Mouse (Mus musculus) midbrain, embryonic 15.5 days (tissue): ENCODE data around the gene F830045P16Rik. TPM values are rescaled to one million over a fixed set of nuclear protein-coding genes. Genes with fewer than 3 reads are reported as not detected.
A peak's percentile ranks its signal among the peaks of the same experiment; 100 is the strongest.

Experiments
- ATAC-seq: fragments of 200-750 bp; cut with Nextera tagmentation; replicated peaks from 2 replicates; pipeline ENCODE4 v1.8.0; 2017; ENCODE audit warnings: moderate TSS enrichment
- H3K27ac ChIP-seq: fragments of 300-500 bp; sonication (generic); 2 replicates; pipeline ENCODE4 v1.5.1; 2015; ENCODE audit warnings: mild to moderate bottlenecking, inconsistent platforms
- H3K27me3 ChIP-seq: fragments of 300-500 bp; sonication (generic); replicated peaks from 2 replicates; pipeline ENCODE4 v1.6.1; 2015; ENCODE audit warnings: inconsistent platforms
- H3K36me3 ChIP-seq: fragments of 300-500 bp; sonication (generic); replicated peaks from 2 replicates; pipeline ENCODE4 v1.6.1; 2015; ENCODE audit warnings: inconsistent platforms
- H3K4me1 ChIP-seq: fragments of 300-500 bp; sonication (generic); 2 replicates; pipeline ENCODE4 v1.6.1; 2015; ENCODE audit warnings: inconsistent platforms
- H3K4me2 ChIP-seq: fragments of 300-500 bp; sonication (generic); 2 replicates; pipeline ENCODE4 v1.6.1; 2015; ENCODE audit warnings: inconsistent platforms, mild to moderate bottlenecking, moderate library complexity
- H3K4me3 ChIP-seq: fragments of 300-500 bp; sonication (generic); 2 replicates; pipeline ENCODE4 v1.5.1; 2015; ENCODE audit warnings: mild to moderate bottlenecking, inconsistent platforms
- H3K9ac ChIP-seq: fragments of 300-500 bp; sonication (generic); 2 replicates; pipeline ENCODE4 v1.6.1; 2015; ENCODE audit warnings: mild to moderate bottlenecking, inconsistent platforms
- H3K9me3 ChIP-seq: fragments of 300-500 bp; sonication (generic); 2 replicates; pipeline ENCODE4 v1.6.1; 2016; ENCODE audit warnings: inconsistent platforms
- WGBS: fragments of 180-500 bp; shearing (Covaris S2); methylation state at CpG from one replicate; pipeline ENCODE4 v1.1.7; 2015; ENCODE audit warnings: mixed read lengths; 5-methylcytosine and 5-hydroxymethylcytosine counted together
- polyA plus RNA-seq: library from polyadenylated mRNA; unstranded; fragments of >200 nt; fragmentation: Nextera tagmentation; extraction: Ambion mirVana; gene quantifications from 2 replicates; pipeline ENCODE4 v1.2.1, GENCODE M21; 2015

Gene F830045P16Rik
- polyA plus RNA-seq, 1 experiment from 2014 or later, result not detected

- 91% methylated on average over 10 of the region's 10 CpGs for WGBS
- ATAC-seq, result no peak
Measured at GRCm38 (mm10) chr2:129420897-129421561, 115.4 kb downstream of the F830045P16Rik start.

GRCm38 (mm10) chr2:129419361-129419880, 117.0 kb downstream of the F830045P16Rik start:
- no peak overlapping the region for H3K9ac ChIP-seq
- no peak overlapping the region for H3K27ac ChIP-seq
- no peak overlapping the region for H3K4me3 ChIP-seq
- H3K27me3 ChIP-seq, result no peaks in the 10 kb centered on the region
- 86% methylated on average over 3 of the region's 3 CpGs for WGBS
- no peaks in the 10 kb centered on the region for H3K9me3 ChIP-seq
- no peak for ATAC-seq
- H3K4me1 ChIP-seq, result 0 out of 2 replicates have a peak, but pooled peaks cover 4% of the 10 kb centered on the region
- H3K4me2 ChIP-seq, result no peak overlapping the region
- no peaks in the 10 kb centered on the region for H3K36me3 ChIP-seq

More at GRCm38 (mm10) chr2:129420897-129421561, 115.4 kb downstream of the F830045P16Rik start:
- H3K4me2 ChIP-seq, result no peak overlapping the region
- H3K9ac ChIP-seq, result no peak overlapping the region
- no peaks in the 10 kb centered on the region for H3K36me3 ChIP-seq
- no peak overlapping the region for H3K27ac ChIP-seq
- H3K27me3 ChIP-seq, result no peaks in the 10 kb centered on the region
- no peaks in the 10 kb centered on the region for H3K4me1 ChIP-seq
- no peak overlapping the region for H3K4me3 ChIP-seq
- H3K9me3 ChIP-seq, result no peaks in the 10 kb centered on the region

- H3K27ac ChIP-seq, result 0 out of 2 replicates have a peak overlapping the region, but pooled peaks have one; percentile 15
- H3K9ac ChIP-seq, result no peak overlapping the region
- no peak overlapping the region for H3K4me2 ChIP-seq
- 76% methylated on average over 3 of the region's 3 CpGs for whole genome bisulfite sequencing
- no peaks in the 10 kb centered on the region for H3K36me3 ChIP-seq
- H3K4me1 ChIP-seq, result 0 out of 2 replicates have a peak, but pooled peaks cover 5% of the 10 kb centered on the region
- no peak overlapping the region for H3K4me3 ChIP-seq
- peak; percentile 73 for ATAC-seq
- H3K9me3 ChIP-seq, result no peaks in the 10 kb centered on the region
- no peaks in the 10 kb centered on the region for H3K27me3 ChIP-seq
Measured at GRCm38 (mm10) chr2:129414593-129414992, 121.8 kb downstream of the F830045P16Rik start.

GRCm38 (mm10) chr2:129413488-129413887, 122.9 kb downstream of the F830045P16Rik start:
- Histone ChIP-seq H3K27ac (no peak overlapping the region), H3K4me2 (no peak overlapping the region), H3K9me3 (no peaks in the 10 kb centered on the region), H3K27me3 (no peaks in the 10 kb centered on the region), H3K36me3 (no peaks in the 10 kb centered on the region), H3K9ac (no peak overlapping the region), H3K4me3 (no peak overlapping the region), H3K4me1 (0 out of 2 replicates have a peak, but pooled peaks cover 5% of the 10 kb centered on the region)
- WGBS, result 81% methylated on average over 6 of the region's 6 CpGs
- no peak for ATAC-seq

GRCm38 (mm10) chr2:129411651-129412050, 124.8 kb downstream of the F830045P16Rik start:
- Histone ChIP-seq H3K4me2 (no peak overlapping the region), H3K4me3 (no peak overlapping the region), H3K27ac (no peak overlapping the region), H3K9me3 (no peaks in the 10 kb centered on the region), H3K9ac (no peak overlapping the region), H3K4me1 (0 out of 2 replicates have a peak, but pooled peaks cover 5% of the 10 kb centered on the region), H3K27me3 (no peaks in the 10 kb centered on the region), H3K36me3 (no peaks in the 10 kb centered on the region)
- no peak for ATAC-seq
- 86% methylated on average over 3 of the region's 3 CpGs for WGBS

GRCm38 (mm10) chr2:129410344-129410743, 126.1 kb downstream of the F830045P16Rik start:
- WGBS, result 93% methylated on average over 7 of the region's 7 CpGs
- no peak overlapping the region for H3K4me3 ChIP-seq

GRCm38 (mm10) chr2:129408476-129408875, 127.9 kb downstream of the F830045P16Rik start:
- ATAC-seq, result peak; percentile 75; the same call in 1 of the 2 replicates
- no peak overlapping the region for H3K9ac ChIP-seq
- WGBS, result 19% methylated on average over 18 of the region's 18 CpGs
- H3K9me3 ChIP-seq, result no peaks in the 10 kb centered on the region
- H3K36me3 ChIP-seq, result no peaks in the 10 kb centered on the region
- H3K4me1 ChIP-seq, result no peaks in the 10 kb centered on the region
- no peaks in the 10 kb centered on the region for H3K27me3 ChIP-seq
- no peak overlapping the region for H3K27ac ChIP-seq
- H3K4me2 ChIP-seq, result no peak overlapping the region
- no peak overlapping the region for H3K4me3 ChIP-seq

More at GRCm38 (mm10) chr2:129410344-129410743, 126.1 kb downstream of the F830045P16Rik start:
- H3K4me1 ChIP-seq, result 0 out of 2 replicates have a peak, but pooled peaks cover 5% of the 10 kb centered on the region
- H3K9me3 ChIP-seq, result no peaks in the 10 kb centered on the region
- no peaks in the 10 kb centered on the region for H3K27me3 ChIP-seq
- no peaks in the 10 kb centered on the region for H3K36me3 ChIP-seq
- no peak overlapping the region for H3K4me2 ChIP-seq
- no peak overlapping the region for H3K27ac ChIP-seq
- H3K9ac ChIP-seq, result no peak overlapping the region
- ATAC-seq, result no peak

Other genes starting within 250 kb of the F830045P16Rik start
- 6.7 and 8.8 TPM in 2 replicates for gene Ckap2l, start 239.4 kb downstream of the F830045P16Rik start, polyA plus RNA-seq
- gene Il1a, start 226.6 kb downstream of the F830045P16Rik start, polyA plus RNA-seq, result 0.13 and 0.29 TPM in 2 replicates
- not detected in 2 replicates for gene Il1b, start 165.5 kb downstream of the F830045P16Rik start, polyA plus RNA-seq
- gene Sirpa, start 56.2 kb upstream of the F830045P16Rik start, polyA plus RNA-seq, result 39.5 and 40.5 TPM in 2 replicates
- 14.0 and 14.6 TPM in 2 replicates for gene Pdyn, start 163.2 kb upstream of the F830045P16Rik start, polyA plus RNA-seq